Mouse (Mus musculus) cerebellum, adult 11 months (tissue): ENCODE data around the gene Celsr1.

Experiments used
- DNase-seq: peaks from one replicate; pipeline ENCODE4 v3.0.0; 2022

Celsr1 gene

DNA sequence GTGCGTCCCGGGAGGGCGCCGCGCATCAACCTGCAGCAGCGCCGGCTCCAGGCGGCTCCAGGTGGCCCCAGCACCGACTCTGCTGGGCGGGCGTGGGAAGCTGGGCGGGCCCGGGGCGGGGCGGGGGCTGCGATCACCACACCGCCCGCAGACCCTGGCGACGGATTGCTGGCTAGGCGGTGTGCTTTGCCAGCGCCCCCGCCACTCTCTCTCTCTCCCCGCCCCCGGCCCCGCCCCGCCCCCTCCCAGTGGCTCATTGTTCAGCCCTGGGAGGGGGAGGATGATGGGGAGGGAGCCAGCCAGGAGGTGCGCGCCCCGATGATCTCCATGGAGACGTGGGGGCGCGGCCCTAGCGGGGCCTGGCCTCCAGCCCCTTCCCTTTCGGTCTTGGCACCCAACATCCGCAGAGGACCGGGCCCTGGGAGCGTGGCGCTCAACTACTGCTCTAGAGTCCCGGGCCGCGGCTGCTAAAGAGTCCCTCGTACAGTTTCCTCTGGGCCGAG lies 495 bp upstream of the Celsr1 start:
- no peak for DNase-seq

DNA sequence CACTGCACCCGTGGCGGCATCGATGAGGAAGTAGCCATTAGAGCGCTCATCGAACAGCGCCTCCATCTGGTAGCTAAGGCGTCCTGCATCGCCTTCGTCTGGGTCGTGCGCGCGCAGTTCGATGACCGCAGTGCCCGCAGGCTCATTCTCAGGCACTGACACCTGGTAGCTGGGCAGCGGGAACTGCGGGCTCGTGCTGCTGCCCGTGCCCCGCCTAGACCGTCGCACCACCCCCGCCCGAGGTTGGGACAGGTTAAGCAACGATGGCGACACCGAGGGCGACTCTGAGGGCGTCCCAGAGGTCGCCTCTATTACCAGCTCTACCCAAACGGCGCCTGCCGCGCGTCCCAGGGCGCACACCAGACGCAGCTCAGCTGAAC lies 776 bp downstream of the Celsr1 start:
- DNase-seq, result no peak

DNA sequence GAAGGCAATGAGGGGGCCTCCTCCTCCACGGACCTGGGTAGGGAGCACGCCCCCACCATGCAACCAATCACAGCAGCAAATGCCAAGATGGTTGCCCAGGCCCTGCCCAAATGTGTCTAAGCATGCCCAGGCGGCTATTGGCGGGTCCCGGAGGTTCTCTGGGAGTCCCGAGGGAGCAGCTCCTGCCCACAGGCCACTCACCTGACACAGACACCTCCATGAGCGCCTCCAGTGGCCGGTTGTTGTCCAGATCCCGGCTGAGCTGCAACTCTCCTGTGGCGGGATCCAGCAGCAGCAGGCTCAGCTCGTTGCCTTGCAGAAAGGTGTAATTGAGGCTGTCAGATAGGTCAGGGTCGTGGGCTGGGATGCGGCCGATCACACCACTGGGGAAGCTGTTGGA lies 3.6 kb downstream of the Celsr1 start:
- DNase-seq, result no peak

DNA sequence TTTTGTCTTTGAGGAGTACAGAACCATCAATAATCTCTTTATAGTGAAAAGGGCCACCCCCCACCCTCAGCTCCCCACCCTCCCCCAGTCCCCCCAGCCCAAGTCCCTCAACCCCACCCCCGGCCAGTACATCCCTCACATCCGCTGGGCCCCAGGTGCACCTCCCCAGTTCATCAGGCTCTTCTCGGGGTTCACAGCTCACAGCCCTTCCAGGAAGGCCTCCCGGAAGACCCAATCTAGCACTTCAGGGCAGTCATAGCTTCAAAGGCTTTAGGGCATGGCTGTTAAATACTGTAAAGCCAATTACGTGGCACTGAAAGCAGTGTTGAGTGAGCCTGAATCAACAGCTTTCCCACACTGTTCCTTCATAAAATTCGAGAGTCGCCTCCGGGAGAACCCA lies 5.7 kb downstream of the Celsr1 start:
- no peak for DNase-seq

DNA sequence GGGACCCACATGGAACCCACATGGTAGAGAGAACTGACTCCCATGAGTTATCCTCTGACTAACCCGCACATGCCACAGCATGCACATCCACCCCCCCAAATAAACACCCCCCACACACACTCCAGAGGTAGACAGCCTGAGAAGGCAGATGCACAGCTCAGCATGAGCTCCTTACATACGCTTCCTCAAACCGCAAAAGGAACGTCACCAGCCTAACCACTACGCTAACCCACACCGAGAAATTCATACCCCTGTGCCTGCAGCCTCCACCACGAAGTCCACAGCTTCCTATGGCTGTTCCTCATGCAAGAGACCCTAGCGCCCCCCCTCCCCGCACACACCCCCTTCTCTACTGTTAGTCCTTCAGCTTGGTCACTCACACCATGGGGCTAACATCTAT lies 11.6 kb downstream of the Celsr1 start:
- no peak for DNase-seq

DNA sequence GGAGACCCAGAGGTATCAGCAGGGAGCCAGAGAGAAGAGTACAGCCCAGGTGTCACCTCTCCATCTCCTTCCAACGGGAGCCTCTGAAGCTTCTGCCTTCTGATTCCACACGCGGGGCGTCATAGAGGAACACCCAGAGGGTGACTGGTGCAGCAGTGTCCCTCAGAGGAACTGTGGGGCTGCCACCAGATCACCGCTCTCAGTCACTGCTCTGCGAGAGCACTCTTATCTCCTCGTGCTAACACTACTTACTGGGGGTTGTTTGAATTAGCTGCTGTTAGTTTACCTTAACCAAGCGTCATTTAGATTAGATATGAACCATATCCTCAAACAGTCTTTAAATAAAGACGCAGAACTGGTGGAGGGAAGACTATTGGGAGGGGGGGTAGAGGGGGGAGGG lies 12.3 kb downstream of the Celsr1 start:
- DNase-seq, result no peak

DNA sequence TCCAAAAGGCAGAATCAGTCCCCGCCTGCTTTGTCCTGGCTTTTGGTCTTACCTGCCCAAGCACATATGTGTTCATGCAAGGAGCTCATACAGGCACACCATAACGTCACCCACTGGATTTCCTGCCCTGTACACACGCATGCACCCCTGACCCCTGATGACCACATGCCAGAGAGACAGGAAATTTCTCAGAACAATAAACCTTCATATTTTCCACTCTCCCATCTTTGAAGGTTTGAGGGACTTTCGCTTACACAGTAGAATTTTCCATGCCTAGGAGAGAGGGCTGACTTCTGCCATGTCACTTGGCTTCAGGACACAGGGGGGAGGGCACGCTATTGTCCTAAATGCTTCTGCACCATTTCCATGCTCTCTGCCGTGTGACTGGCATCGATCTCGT lies 13.6 kb downstream of the Celsr1 start:
- no peak for DNase-seq

DNA sequence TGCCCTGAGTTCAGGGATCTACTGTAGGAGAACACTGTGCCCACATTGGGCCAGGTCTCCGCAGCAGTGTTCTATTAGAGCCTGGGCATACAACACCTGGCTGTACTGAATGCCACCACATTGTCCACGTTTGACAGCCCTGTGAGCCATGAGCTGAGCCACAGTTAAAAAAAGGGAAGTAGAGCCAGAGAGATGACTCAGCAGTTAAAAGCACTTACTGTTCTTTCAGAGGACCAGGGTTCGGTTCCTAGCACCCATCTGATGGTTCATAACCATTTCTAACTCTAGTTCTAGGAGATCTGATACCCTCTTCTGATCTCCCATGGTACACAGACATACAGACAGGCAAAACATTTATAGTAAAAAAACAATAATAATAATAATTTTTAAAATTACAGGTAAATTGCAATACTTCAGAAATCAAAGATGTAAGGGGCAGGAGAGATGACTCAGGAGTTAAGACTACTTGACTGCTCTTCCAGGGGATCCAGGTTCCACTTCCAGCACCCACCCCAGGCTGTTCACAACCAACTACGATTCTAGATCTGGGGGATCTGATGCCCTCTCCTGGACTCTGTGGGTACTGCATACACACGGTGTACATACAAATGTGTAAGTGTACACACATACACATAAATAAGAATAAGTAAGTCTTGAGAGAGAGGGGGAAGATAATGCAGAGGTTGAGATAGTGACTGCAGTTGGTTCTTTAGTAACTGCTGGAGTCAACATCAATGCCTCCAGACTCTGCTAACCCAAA lies 14.6 kb downstream of the Celsr1 start:
- no peak for DNase-seq

DNA sequence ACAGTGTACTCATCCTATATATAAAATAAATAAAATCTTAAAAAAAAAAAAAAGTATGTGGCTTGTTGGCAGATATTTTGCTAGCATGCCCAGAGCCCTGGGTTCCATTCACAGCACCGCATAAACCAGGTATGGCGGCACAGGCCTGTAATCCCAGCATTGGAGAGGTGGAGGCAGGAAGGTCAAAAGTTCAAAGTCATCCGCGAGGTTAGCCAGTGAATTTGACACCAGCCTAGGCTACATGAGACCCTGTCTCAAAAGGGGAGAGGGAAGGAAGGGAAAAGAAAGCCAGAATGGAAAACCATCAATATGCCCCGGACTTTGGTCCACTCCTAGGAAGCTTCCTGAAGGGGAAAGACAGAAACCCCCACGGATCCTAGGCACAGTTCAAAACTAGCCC lies 16.2 kb downstream of the Celsr1 start:
- no peak for DNase-seq

DNA sequence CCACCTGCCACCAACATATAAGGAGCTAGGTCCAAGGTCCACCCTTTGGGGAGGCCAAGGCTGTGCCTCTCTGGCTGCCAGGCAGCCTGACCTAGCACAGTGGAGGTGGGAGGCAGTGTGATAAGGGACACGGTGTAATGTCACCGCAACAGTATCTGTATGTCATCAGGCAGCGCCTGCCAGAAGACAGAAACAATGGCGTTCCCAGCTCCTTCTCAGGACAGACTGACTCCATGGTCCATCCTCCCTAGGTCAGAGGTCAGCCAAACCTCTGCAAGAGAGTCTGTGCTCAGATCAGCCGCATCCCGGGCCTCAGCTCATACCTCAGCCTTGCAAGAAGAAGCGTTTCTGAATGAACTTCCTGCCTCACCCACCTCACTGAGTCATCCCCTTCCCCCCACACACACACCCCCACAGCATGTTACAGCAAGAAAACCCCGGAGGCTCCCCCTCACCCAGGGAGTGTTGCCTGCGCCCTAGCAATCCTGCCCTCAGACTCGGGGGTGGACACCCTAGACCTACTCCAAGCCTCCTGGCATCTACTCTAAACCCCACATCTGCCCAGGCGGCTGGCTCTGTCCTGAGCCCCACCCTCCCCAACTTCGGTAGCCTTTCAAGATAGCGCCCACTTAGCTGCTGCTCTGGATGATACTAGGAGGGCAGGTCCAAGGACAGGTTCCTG lies 17.6 kb downstream of the Celsr1 start:
- no peak for DNase-seq

DNA sequence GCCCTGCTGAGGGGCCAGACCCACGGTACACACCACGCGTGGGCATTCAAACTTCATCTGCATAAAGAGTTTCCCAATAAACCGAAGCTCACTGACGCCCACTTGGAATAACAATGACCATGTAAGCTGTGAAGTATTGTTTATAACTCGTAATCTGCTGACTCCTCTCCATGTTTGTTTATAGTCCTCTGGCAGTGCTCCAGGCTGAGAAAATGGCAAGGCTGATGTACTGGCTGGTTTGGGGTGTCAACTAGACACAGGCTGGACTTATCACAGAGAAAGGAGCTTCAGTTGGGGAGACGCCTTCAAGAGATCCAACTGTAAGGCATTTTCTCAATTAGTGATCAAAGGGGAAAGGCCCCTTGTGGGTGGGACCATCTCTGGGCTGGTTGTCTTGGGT lies 18.6 kb downstream of the Celsr1 start:
- DNase-seq, result no peak

DNA sequence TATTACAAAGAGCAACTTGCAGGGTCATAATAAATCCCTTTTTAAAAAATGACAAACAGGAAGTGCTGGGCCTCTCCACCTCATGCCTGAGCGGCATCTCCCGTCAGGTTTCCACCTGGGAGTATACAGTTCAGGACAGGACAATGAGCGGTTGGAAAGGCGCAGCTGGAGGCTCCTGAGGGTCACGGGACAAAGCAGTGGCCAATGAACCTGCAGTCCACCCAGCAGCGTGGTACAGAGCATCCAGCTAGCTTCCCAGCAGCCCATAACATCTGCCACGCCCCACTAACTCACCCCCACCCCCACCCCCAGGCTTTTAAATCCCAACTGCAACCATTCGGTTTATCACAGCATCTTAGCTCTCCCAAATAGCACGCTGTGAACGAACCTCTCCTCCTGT lies 19.9 kb downstream of the Celsr1 start:
- no peak for DNase-seq

DNA sequence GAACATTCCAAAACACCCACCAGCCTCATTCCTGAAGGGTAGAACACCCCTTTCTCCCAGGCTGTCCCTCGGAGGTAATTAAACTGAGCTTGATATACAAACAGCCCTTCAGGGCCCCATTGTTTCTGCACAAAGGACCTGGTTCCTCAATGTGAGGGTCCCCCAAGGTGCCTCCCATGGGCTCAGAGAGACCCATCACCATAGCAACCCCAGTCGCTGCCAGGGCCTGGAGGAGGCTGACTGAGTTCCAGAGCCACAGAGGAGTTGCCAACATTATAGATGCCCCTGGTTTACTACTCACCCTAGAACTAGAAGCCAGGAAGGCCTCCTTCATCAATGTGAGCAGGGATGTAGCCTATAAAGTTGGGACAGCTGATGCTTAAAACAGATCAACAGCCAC lies 20.4 kb downstream of the Celsr1 start:
- DNase-seq, result no peak

DNA sequence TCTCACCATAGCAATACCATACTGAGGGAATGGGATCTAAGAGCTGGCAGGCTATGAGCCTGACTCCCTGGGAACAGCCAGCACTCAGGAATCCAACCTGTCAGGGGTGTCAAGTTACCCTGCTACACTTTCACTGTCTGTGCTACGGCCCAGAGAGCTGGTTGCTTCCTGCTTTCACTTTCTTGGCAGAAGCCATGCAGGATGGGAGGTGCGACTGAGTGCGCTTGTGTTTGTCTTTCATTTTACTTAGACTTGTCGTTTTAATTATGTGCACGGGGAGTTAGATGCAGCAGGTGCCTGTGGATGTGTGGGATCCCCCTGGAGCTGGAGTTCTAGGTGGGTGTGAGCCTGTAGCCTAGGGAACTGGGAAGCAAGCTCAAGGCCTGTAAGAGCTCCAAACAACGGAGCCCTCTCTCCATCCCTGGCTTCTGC lies 25.9 kb downstream of the Celsr1 start:
- DNase-seq, result no peak

DNA sequence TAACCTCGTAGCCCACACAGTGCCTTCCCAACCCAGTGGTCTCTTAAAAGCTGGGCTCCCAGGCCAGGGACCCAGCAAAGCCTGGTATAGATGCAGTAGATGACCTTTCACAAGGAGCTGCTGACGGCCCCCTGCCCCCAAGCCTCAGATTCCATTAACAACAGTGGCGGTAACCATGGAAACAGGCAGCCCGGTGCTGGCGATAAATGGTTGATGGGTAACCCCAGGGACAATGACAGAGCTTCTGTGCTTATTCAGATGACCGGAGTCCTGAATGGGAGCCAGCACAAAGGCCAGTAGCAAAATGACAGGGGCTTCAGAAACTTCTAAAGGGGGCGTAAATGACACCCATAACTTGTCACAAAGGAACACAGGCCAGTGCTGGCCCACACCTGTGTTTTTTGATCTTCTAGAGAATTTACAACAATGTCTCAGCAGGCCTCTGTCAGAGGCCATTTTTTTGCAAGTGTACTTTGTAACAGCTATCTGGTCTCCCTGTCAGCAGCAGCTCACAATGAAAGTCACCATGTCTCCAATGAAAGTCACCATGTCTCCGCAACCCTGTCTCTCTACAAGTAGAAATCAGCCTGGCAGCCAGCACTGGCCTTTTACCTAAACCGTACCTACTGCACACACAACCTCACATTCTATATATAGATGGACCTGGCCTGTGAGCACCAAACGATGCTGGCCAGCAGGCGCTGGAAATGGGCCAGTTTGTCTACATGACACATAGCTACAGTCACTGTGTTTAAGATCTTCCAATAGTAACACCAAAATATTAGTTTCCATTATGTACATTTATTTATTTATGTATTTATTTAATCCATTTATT lies 27.7 kb downstream of the Celsr1 start:
- DNase-seq, result peak; percentile 47

DNA sequence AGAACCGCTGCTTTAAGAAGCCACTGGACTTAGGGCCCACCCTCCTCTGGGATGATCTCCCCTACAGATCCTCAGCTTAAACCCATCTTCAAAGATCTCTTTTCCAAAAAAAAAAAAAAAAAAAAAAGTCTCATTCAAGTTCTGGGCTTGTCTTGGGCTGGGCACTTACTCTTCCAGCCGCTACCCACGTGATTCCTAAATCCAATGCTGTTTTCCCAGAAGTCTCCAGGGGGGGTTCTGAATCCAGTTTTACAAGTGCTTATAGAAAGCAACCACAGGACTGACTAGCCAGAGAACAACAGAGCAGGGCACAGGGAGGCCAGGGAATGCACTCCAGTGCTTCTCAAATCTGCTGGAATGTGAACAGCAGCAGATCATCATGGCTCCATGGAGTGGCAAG lies 29.5 kb downstream of the Celsr1 start:
- no peak for DNase-seq

DNA sequence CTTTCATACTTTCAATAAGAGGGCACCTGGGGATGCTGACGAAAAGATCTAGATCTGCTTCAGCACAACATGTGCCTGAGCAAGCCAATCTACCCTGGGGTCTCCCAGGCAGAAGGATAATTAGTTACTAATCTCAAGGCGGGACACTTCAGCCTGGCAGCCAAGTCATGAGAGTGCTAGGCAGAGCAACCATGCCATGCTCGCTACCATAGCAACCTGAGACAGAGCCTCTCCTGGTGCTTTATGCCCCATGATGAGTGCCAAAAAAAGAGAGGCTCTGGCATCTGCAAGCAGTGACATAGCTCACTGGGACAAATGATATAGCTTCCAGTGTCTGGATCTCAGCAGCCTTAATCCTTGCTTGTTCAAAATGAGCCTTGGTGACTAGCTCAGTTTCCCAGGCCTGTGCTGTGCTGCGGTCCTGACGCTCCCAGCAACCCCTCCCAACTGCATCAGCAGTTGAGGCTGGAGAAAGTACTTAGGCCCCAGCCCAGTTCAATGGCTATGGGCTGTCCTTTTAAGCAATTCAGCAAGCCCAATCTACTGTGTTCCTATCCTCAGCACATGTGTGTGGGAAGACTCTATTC lies 32.8 kb downstream of the Celsr1 start:
- DNase-seq, result no peak

DNA sequence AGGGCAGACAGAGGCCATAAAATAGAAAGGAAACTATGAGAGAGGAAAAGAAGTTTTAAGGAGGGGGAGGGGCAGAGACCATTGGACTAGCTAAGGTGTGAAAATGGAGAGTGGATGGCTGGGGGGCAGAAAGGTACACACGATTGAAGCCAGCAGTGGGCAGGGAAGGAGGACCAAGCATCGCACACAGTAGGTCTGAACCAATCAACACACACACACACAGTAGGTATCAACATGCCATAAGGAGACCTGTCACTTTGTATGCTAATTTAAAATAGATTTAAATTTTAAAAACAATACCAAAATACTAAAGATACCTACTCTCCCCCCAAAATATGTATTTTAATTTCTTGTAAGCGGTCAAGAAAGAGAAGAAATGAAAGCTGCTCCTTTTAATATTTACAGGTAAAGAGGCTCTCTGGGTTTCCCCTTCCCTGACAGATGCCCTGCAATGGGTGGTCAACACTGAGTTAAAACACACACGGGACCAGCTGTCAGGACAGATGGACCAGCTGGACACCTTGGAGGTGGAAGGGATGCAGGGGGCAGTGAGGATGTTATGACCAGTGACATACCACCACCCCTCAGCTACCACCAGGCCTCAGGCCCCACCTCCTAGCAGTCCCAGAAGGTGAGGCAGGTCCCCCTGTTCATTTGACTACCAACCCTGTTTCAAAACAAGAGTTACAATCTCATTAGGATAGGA lies 34.9 kb downstream of the Celsr1 start:
- no peak for DNase-seq

DNA sequence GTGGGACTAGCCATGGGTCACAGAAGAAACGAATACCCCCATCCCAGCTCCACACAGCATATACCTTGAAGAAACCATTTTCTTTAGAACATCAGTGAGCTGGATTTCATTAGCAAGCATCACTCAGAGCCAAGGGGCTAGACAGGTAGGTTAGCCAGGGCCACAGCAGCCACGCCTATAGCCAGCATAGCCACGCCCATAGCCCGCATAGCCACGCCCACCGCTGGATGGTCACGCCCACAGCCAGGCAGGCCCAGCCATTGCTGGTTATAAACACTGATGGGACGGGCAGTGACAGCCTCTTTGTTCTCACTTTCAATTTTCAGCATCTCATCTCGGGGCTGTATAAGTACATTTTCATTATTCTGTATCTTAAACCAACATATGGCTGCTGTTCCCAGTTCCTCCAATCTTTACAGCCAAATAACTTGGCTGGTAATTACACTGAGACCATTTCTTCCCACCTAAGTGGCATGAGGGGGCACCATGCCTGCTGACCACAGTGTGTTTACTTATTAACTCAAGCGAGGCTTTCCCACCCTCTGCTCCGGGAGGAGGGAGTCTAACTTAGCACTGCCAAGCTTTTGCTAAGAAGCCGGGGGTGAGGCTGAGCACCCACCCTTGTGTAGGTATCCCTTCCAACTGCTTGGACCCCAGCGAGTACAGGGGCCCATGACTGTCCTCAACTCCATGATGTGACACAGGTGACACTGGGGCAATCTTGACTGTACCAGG lies 37.4 kb downstream of the Celsr1 start:
- no peak for DNase-seq

DNA sequence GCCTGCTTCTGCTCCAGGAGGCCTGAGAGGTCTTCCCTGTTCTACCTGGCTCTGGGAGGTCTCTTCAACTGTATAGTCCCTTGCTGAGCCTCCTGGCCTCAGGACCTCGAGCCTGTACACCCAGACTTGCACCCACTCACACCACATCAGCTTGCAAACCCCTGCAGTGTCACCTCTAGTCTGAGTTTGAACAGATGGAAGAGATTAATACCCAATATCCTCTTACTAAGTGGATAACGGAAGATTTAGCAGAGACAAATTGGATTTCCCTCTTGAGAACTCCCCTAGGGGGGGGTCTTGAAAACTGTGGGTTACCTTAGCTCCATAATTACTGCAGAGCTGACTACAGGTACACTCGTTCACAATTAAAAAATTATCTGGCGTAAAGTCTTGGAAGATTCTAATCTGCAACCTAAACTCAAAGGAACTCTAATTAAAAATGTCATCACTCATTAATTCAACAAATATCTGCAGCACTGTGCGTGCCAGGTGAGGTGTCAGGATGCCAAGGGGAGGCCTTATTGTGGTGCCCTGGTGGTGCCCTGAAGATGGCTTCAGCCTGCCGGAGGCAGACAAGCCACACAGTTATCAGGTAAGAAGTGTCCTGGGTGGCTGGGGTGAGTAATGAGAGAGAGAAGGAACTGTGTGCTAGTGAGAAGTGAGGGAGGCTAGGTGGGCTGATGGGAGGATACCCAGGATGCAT lies 38.5 kb downstream of the Celsr1 start:
- no peak for DNase-seq

DNA sequence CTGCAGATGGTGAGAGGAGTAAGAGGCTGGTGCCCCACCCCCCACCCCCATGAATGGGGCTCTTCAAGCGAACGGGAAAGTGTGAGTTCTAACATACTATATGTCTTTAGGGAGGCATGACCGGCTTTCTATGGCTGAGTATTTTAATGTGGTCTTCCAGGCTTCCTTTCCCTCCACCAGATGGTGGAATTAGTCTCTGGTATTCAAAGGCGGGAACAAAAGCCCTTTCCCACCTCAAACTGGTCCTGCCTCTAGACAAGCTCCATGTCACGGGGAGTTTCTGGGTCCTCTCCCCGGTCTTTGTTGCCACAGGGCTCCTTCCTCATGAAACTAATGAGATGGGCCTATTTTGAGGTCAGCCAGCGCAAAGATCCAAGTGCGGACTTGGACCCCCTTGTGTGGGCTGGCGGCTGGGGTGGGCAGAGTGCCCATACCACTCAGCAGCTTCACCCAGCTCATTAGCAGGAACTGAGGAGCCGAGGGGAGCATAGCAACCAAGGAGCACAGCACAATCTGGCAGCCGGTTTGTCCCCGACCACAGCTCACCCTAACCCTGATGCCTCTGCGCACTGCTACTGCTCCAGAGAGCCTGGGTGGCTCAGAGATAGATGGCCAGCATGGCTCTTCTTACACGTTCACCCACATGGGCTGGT lies 39.5 kb downstream of the Celsr1 start:
- no peak for DNase-seq
